Mouse (Mus musculus) gastrocnemius, postnatal 14 days (tissue): ENCODE data around the gene Gm10645. TPM values are rescaled to one million over a fixed set of nuclear protein-coding genes. Genes with fewer than 3 reads are reported as not detected.

Experiments used
- DNase-seq: peaks from one replicate; pipeline ENCODE4 v3.0.0; 2021; ENCODE audit warnings: mixed read lengths
- intact Hi-C: fragments of 180-260 bp; cut with DNase I; formaldehyde crosslinking; loops from one replicate; pipeline ENCODE4 v1.15.1; 2025; ENCODE audit warnings: low total_unique reads
- long read RNA-seq, 2 experiments: library from polyadenylated mRNA; stranded (forward); transcript quantifications; one replicate each; pipeline ENCODE4 v2.0.0; 2021
- total RNA-seq, 2 experiments: library from RNA; stranded (reverse); gene quantifications; 2 replicates each; pipeline ENCODE4 v1.2.3; 2021

Gene Gm10645
- total RNA-seq = not detected
- long read RNA-seq, experiment 1 = 0 reads
- long read RNA-seq, experiment 2 = 0 reads

DNA sequence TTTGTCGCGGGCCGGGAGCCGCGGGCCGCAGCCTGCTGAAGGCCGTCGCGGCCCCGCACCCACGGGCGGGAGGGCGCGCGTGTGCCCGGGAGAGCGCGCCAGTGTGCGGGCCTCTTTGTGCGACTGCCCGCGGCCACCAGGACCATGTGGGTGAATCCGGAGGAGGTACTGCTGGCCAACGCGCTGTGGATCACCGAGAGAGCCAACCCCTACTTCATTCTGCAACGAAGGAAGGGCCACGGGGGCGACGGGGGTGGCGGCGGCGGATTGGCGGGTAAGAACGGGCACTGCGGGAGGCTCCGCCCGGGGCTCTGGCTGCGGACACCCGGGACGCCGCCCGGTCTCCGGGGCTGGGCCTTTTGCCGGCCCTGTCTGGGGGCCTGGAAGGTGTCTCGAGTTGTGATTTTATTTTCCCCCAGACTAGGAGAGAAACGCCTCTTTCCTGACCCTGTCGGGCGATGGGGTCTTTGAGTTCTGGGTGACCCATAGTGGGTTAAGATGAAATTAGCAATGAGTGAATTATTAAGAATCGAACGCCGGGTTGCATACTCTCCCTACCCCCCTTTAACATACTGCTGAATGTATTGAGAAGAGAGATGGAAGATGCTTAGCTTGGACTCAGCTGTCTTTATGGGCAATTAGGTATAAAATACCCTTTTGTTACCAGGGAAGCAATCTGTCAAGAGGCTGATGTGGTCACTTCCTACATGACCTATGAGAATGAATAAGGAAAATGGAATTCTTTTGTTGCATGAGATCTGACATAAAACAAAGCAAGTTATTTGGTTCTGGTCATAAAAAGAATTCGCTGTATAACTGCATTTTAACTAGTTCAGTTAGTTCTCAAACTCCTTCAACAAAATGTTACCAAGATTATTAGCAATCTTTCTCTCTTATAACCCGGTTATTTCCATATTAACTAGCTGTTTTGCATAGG is at the start of gene Gm10645:
Gene Gm10645, minus strand, starts transcription at position 240 of the 937 bp plus-strand sequence.
- peak; percentile 56 for DNase-seq
- intact Hi-C loops = no loop called here

GRCm38 (mm10) chr8:83215065-83215464 is 49.1 kb upstream of the Gm10645 start:
- no peak for DNase-seq
- intact Hi-C loops = no loop called here

DNA sequence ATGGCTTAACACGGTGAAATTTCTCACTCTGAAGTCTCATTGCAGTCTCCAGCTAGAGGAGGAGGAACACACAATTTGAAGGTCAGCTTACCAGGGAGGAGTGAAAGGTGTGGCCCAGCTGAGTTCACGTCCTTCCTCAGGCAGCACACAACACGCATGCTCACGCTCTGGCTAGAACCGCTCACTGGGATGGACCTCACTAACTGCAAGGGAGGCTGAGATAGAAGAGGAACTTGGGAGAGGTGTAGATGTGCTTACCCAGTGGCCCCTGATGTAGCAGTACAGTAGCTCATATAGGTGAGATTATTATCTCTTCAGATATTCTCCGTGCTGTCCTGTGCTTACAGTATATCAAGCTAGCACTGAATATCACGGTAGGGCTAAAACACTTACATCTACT is 44.7 kb upstream of the Gm10645 start:
- no peak for DNase-seq
- intact Hi-C loops = no loop called here

DNA sequence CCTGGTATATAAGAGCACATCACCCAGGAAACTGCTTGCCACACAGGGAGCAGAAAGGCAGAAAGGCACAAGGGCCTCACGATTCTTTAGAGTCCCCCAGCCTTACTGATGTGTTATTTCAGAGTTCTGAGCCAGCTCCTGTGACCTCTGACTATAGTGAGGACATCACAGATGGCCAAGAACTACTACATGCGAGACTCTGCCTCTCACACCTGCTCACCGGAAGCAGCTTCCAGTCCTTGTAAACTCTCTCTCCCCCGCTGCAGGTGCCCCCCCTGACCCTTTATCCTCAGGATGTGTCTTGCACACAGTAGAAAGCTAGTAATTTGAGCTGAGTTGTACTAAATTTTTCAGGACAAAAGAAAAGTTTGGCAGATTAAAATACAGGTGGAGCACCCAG is 43.6 kb upstream of the Gm10645 start:
- DNase-seq = no peak
- intact Hi-C loops = no loop called here

DNA sequence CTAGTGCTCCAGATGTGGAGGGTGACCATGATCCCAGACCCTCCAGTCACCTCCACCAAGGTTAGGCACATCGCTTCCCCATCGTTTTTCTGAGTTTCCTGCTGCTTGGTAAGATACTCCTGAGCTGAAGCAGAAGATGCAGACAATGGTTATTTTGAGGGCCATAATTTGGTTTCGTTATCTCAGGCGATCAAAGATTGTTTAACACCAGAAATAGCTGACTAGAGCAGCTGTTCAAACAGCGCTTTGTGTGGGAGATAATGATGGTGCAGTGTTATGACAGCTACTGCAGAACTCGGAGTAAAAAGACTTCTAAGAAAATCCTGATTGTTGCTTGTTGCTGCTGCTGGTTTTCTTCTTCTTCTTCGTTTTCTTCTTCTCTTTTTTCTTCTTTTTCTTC is 39.9 kb upstream of the Gm10645 start:
- intact Hi-C loops = no loop called here
- no peak for DNase-seq

GRCm38 (mm10) chr8:83202946-83203345 is 37.0 kb upstream of the Gm10645 start:
- intact Hi-C loops = no loop called here
- DNase-seq = no peak

- DNase-seq = peak; percentile 26
- intact Hi-C loops = no loop called here
Observed at GRCm38 (mm10) chr8:83200191-83201177, 34.5 kb upstream of the Gm10645 start.

DNA sequence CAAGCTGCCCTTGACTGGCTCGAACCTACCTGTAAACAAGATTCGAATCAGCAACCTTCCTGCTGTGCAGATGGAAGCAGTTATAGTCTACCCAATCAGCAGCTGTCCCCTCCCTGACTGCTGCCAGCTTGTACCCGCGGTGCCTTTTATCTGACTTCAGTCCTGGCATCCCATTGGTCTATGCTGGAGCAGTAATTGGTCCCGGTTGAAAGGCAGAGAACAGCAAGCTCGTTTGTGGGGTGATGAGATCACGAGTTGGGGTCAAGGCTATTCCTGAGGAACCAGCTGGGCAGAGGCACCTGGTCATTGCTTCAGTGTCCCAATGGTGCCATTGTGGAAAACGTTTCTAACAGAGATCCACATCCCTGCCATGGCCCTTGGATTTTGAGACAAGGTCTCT is 33.7 kb upstream of the Gm10645 start:
- intact Hi-C loops = no loop called here
- no peak for DNase-seq

GRCm38 (mm10) chr8:83196088-83196487 is 30.1 kb upstream of the Gm10645 start:
- intact Hi-C loops = no loop called here
- DNase-seq = no peak

DNA sequence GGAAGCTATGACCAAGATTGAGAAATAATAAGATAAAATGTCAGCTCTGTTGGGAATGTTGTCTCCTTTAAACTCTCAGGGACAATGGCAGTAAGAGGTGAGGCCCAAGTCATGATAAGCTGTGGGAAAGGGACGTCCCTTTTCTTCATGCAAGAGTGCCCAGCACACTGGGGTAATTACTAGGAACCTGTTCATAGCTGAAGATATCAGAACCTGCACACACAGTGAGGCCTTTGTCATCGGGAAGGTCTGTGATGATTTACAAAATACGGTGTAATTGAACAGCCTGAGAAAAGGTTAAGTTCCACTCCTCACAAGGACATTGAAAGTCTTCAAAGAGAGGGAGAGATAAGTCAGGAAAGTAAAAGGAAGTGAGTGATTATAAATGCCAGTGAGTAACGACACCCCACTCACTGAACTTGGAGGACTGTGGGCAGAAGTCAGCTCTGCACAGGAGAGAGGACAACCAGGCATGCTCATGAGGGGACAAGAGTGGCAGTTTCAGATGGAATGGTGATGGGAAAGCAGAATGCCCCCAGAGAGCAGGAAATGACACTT is 23.6 kb upstream of the Gm10645 start:
- DNase-seq = no peak
- intact Hi-C loops = no loop called here

DNA sequence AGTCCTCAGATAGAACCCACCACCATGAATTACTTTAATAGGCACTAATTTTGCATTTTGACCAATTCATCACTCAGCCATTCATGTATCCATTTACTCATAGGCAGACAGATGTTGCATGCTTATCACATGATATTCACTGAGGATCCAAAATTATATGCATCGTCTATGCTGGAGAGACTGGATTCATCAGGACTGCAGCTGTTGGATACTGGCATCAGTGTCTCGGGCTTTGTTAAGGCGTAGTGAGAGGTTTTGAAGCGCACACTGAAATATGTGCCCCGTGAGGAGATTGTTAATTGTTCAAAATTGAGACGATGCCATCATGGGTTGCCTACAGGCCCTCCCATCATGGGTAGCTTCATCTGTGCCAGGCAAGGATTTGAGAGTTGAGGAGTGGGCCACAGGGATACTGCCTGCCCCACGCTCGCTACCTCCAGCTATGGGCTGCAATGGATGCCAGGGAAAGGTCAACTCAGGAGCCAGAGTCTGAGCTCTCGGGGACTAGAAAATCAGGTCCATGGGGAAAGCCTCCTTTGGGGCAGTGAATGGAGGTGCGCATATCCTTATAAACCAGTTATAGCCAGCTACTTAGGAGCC is 21.5 kb upstream of the Gm10645 start:
- DNase-seq = no peak
- intact Hi-C loops = no loop called here

GRCm38 (mm10) chr8:83186376-83186775 is 20.4 kb upstream of the Gm10645 start:
- intact Hi-C loops = no loop called here
- no peak for DNase-seq

GRCm38 (mm10) chr8:83182784-83183183 is 16.8 kb upstream of the Gm10645 start:
- intact Hi-C loops = no loop called here
- no peak for DNase-seq

DNA sequence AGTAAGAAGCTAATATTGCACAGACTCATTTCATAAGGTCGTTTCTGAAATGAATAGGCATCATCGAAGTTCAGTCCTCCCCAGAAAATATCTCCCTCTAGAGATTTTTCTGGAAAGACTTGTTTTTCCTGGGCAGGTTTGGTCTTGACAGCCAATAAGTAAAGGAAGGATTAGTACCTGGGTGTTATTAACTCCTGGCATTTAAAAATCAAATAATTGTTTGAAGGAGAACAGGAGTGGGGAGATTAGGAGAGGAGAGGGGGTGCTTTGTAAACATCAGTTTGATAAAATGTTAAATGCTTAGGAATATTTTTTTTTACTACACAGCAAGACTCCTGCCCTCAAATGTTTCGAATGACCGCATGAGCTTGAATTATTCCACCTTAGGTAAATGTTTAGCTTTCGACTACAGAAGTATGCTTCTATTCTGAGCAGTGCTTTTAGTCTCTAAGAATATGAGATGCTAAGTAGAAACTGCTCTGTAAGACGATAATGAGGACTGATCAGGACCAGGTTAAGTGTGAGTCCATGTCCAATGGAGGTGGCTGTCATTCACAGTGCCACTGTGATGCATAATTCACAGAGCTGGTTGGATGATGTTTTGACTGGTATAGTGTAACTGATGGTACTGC is 16.0 kb upstream of the Gm10645 start:
- intact Hi-C loops = no loop called here
- no peak for DNase-seq

DNA sequence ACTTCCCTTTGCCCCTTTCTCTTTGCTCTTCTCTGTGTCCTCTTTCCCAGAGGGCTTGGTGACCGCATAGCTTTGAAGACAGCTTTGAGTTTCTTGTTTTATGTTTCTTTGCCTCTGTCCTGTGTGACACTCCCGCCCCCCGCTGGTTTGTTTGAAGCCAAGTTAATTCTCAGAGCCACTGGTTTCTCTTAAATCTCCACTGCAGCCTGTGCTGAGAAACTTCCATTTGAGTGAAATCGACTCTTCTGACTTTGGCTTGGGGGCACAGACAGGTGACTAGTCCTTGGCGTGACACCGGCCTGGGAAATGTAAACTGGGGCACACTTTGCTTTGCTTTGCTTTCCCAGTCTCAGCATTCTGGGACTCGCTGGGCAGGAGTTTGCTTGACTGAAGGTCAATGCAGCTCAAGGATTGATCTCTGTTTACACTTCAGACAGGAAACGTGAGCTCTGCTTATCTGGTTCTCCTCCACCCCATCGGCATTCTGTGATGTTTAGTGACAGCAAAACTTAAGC is 12.3 kb upstream of the Gm10645 start:
- no peak for DNase-seq
- intact Hi-C loops = no loop called here

GRCm38 (mm10) chr8:83177317-83178195 is 11.6 kb upstream of the Gm10645 start:
- intact Hi-C loops = no loop called here
- DNase-seq = no peak

GRCm38 (mm10) chr8:83176785-83177184 is 10.8 kb upstream of the Gm10645 start:
- intact Hi-C loops = no loop called here

DNA sequence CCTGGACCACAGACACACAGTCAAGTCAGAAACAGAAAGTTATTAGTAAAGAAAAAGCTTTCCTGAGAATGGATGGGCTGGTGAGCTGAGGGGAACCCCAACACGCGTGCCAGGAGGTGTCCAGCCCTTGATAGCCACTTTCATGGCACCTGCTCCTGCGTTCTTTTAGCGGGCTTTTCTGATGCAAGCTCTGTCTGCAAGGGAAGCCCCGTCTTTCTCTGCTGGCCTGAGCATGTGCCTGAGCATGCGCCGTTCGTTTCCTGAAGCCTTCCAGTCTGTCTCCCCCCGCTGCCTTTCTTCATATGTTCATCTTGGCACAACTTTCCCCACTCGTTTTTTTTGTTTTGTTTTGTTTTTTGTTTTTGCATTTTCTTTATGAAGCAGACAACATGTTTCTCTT is 9.7 kb upstream of the Gm10645 start:
- intact Hi-C loops = no loop called here
- no peak for DNase-seq

More at GRCm38 (mm10) chr8:83176785-83177184, 10.8 kb upstream of the Gm10645 start:
- no peak for DNase-seq
